Mouse (Mus musculus): Measurements from ENCODE around the gene Rnf24.
"Not testable (repeated sequence)": the region's sequence is repeated elsewhere in the genome, so short reads cannot be mapped to it uniquely, and the experiment has no call there.

GRCm38 (mm10) chr2:131305226-131305625 lies 47.5 kb downstream of the Rnf24 start:
- TF ChIP-seq CTCF (IDR thresholded peaks at IDR 0.05; ENCODE audit: control insufficient read depth, insufficient read depth, insufficient read length); MYOD1 (IDR thresholded peaks at IDR 0.05; ENCODE audit: control insufficient read depth, insufficient read length, low read depth); MAX (IDR thresholded peaks at IDR 0.05); FOSL1 (IDR thresholded peaks at IDR 0.05; ENCODE audit: insufficient read depth, low read length, poor library complexity, severe bottlenecking): not testable (repeated sequence)
